Mouse (Mus musculus): ENCODE results near the gene Shmt2. TPM values are rescaled to one million over a fixed set of nuclear protein-coding genes. Genes with fewer than 3 reads are reported as not detected.
A peak's percentile ranks its signal among the peaks of the same experiment; 100 is the strongest.

Shmt2 gene
- total and polyA plus RNA-seq, 3 experiments: 43.3 to 106 (median 48.8) TPM

GRCm38 (mm10) chr10:127534036-127534928 is 12.0 kb upstream of the Shmt2 start, which contains the start of gene Nxph4:
TSS of gene Nxph4 (minus strand) at chr10:127534559.
- DNase-seq: peak; percentile 51

- DNase-seq: no peak
These were observed 9.3 kb upstream of the Shmt2 start for GRCm38 (mm10) chr10:127531548-127531947.

GRCm38 (mm10) chr10:127530945-127531344 is 8.7 kb upstream of the Shmt2 start:
- DNase-seq: no peak

GRCm38 (mm10) chr10:127527481-127527880 is 5.2 kb upstream of the Shmt2 start:
- DNase-seq: no peak

- DNase-seq: peak; percentile 72
These were observed 4.4 kb upstream of the Shmt2 start for GRCm38 (mm10) chr10:127526681-127527080.

GRCm38 (mm10) chr10:127526048-127526447 is 3.8 kb upstream of the Shmt2 start:
- no peak for DNase-seq

GRCm38 (mm10) chr10:127524646-127525255 is 2.5 kb upstream of the Shmt2 start:
- DNase-seq: no peak

- DNase-seq: no peak
These were observed 598 bp downstream of the Shmt2 start for GRCm38 (mm10) chr10:127521611-127522080.

GRCm38 (mm10) chr10:127520714-127521357 is 1.4 kb downstream of the Shmt2 start:
- no peak for DNase-seq

GRCm38 (mm10) chr10:127519903-127520713 is 2.1 kb downstream of the Shmt2 start:
- no peak for DNase-seq

- no peak for DNase-seq
These were observed 3.1 kb downstream of the Shmt2 start for GRCm38 (mm10) chr10:127519041-127519701.

GRCm38 (mm10) chr10:127517941-127518340 is 4.3 kb downstream of the Shmt2 start:
- DNase-seq: no peak

- peak; percentile 41 for DNase-seq
These were observed 5.5 kb downstream of the Shmt2 start for GRCm38 (mm10) chr10:127516576-127517260.

- no peak for DNase-seq
These were observed 6.2 kb downstream of the Shmt2 start for GRCm38 (mm10) chr10:127515983-127516459.

GRCm38 (mm10) chr10:127515271-127515982 is 6.8 kb downstream of the Shmt2 start:
- DNase-seq: no peak

GRCm38 (mm10) chr10:127514764-127515163 is 7.5 kb downstream of the Shmt2 start, which contains the start of gene Ndufa4l2:
TSS of gene Ndufa4l2 (plus strand) at chr10:127514967.
- DNase-seq: no peak

- DNase-seq: no peak
These were observed 8.0 kb downstream of the Shmt2 start for GRCm38 (mm10) chr10:127514111-127514698.

- no peak for DNase-seq
These were observed 8.6 kb downstream of the Shmt2 start for GRCm38 (mm10) chr10:127513501-127514091.

GRCm38 (mm10) chr10:127512813-127513212 is 9.4 kb downstream of the Shmt2 start:
- DNase-seq: peak; percentile 93
